Mouse (Mus musculus): ENCODE results near the gene Igsf9. TPM values are rescaled to one million over a fixed set of nuclear protein-coding genes. Genes with fewer than 3 reads are reported as not detected.

The Igsf9 gene
- polyA plus RNA-seq, 1 experiment from 2014 or later: 1.6 TPM

DNA sequence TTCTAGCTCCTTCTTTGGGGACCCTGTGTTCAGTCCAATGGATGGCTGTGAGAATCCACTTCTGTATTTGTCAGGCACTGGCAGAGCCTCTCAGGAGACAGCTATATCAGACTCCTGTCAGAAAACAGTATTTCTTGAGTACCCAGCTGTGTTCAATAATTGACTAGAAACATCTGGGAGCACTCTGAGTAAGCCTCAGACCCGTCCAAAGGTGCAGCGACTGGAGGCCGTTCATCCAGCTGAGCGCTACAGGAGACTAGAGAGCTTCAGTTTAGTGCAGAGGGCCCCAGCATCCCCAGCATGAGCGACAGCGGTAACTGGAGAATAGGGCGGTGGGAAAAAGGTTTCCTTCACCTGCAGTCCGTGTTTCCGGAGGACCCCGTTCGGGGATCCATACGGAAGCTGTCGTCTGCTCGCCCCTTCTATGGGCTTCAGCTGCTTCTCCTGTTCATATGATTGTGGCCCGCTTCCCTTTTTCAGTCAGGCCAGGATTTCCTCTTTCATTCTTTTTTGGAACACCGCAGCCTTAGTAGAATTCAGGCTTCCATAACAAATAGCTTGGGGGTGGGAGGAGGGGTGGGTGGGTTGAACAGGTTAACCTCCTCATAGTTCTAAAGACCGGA lies 30.6 kb upstream of the Igsf9 start:
- Histone ChIP-seq H3K9ac (no peak overlapping the region), H3K27ac (no peak overlapping the region), H3K36me3 (no peaks in the 10 kb centered on the region), H3K27me3 (0 out of 2 replicates have a peak, but pooled peaks cover 2% of the 10 kb centered on the region), H3K4me2 (no peak overlapping the region; the same call in 1 of the 2 replicates), H3K4me1 (replicated peaks) (no peaks in the 10 kb centered on the region), H3K9me3 (replicated peaks) (no peaks in the 10 kb centered on the region), H3K4me3 (replicated peaks) (no peak overlapping the region)
- ATAC-seq (ENCODE audit: low read depth): no peak
- WGBS (ENCODE audit: insufficient replicate concordance): 20% methylated on average over 17 of the region's 17 CpGs
- no peak for DNase-seq

DNA sequence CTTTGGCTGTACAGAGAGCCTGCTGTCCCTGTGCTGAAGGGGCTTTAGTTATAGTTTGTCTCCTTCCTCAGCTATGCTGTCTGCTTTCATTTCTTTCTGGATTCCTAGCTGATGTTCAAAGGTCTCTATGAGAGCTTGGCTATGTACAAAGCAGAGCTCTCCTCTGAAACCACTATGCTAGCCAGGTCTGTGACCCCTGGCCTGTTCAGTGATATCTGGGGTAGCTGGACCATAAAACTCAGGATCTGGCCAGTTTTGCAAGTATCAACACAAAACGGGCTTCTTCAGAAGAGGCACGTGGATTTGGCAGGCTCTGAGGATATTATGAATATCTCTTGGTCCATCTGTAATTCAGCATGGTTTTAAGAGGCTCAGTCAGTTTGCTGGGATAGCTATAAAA lies 28.7 kb upstream of the Igsf9 start:
- 56% methylated on average over 2 of the region's 2 CpGs for WGBS (ENCODE audit: insufficient replicate concordance)
- H3K27ac ChIP-seq: no peak overlapping the region
- no peak overlapping the region for H3K9ac ChIP-seq
- no peak for DNase-seq
- no peaks in the 10 kb centered on the region for H3K9me3 ChIP-seq (replicated peaks)
- H3K36me3 ChIP-seq: no peaks in the 10 kb centered on the region
- H3K27me3 ChIP-seq: 0 out of 2 replicates have a peak, but pooled peaks cover 2% of the 10 kb centered on the region
- no peak for ATAC-seq (ENCODE audit: low read depth)
- H3K4me2 ChIP-seq: no peak overlapping the region
- no peak overlapping the region for H3K4me3 ChIP-seq (replicated peaks)
- H3K4me1 ChIP-seq (replicated peaks): no peaks in the 10 kb centered on the region

DNA sequence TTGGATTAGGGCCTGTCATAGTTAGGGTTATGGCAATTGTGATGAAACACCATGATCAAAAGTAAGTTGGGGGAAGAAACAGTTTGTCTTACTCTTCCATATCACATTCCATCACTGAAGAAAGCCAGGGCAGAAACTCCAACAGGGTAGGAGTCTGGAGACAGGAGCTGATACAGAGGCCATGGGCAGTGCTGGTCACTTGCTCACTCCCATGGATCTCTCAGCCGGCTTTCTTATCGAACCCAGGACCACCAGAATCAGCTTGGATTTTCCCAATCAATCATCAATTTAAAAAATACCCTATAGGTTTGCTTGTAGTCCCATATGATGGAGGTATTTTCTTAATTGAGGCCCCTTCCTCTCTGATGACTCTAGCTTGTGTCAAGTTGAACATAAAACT lies 27.8 kb upstream of the Igsf9 start:
- ATAC-seq (ENCODE audit: low read depth) (no peak), DNase-seq (no peak)
- Histone ChIP-seq H3K4me1 (replicated peaks) (no peaks in the 10 kb centered on the region), H3K27ac (no peak overlapping the region), H3K9me3 (replicated peaks) (no peaks in the 10 kb centered on the region), H3K4me2 (no peak overlapping the region), H3K4me3 (replicated peaks) (no peak overlapping the region), H3K9ac (no peak overlapping the region), H3K27me3 (0 out of 2 replicates have a peak, but pooled peaks cover 2% of the 10 kb centered on the region), H3K36me3 (no peaks in the 10 kb centered on the region)
- WGBS (ENCODE audit: insufficient replicate concordance): 70% methylated on average over 2 of the region's 2 CpGs

DNA sequence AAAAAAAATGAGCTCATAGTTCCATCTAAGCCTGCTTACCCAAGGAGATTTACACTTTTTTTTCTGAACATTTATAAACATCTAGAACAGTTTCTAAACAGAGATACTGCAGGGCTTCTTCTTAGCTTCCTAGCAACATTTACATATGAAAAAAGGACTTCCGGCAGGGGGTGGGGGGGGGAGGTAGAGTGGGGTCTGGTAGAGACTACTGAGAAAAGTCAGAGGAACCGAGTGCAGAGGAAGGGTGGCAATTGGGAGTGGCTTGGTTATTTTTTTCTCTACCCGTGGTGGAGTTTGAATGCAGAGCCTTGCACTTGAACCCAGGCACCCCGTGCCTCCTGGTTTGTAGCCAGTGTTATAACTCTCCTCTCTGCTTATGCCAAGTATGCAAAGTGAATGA lies 26.2 kb upstream of the Igsf9 start:
- DNase-seq (no peak), ATAC-seq (ENCODE audit: low read depth) (no peak)
- no peaks in the 10 kb centered on the region for H3K27me3 ChIP-seq
- H3K36me3 ChIP-seq: no peaks in the 10 kb centered on the region
- no peak overlapping the region for H3K4me2 ChIP-seq
- WGBS (ENCODE audit: insufficient replicate concordance): 11% methylated on average over 4 of the region's 4 CpGs
- H3K4me3 ChIP-seq (replicated peaks): no peak overlapping the region
- H3K9me3 ChIP-seq (replicated peaks): no peaks in the 10 kb centered on the region
- H3K4me1 ChIP-seq (replicated peaks): no peaks in the 10 kb centered on the region
- H3K9ac ChIP-seq: no peak overlapping the region
- no peak overlapping the region for H3K27ac ChIP-seq

DNA sequence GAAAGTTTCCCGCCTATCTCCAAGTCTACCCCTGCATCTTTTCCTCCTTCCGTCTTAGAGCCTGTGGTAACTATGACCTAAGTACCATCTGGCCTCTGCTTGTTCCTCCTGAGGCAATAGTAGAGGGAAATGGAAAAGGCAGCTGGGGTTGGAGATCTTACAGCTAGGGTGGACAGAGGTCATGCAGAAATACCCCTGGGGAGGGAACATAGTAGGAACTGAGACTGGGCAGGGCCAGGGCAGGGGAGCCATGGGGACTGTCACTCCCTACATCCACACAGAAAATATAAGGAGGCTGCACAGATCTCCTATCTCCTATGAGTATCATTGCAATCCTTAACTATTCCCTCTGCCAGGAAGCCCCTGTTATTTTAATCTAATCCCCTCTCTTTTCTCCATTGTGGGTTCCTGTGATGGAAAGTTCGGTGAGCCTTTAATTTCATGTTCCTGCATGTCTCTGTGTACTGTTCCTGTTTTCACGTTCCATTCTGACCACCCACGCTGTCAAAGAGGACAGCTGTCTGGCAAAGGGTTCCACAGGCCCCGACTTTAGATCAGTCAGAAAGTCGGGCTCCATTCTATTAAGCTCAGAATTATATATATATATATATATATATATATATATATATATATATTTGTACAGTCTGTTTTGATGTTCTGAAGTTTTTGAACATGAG lies 25.4 kb upstream of the Igsf9 start:
- H3K4me2 ChIP-seq: no peak overlapping the region
- WGBS (ENCODE audit: insufficient replicate concordance): 37% methylated on average over 7 of the region's 7 CpGs
- H3K36me3 ChIP-seq: no peaks in the 10 kb centered on the region
- DNase-seq: no peak
- no peak overlapping the region for H3K4me3 ChIP-seq (replicated peaks)
- no peak overlapping the region for H3K9ac ChIP-seq
- no peaks in the 10 kb centered on the region for H3K4me1 ChIP-seq (replicated peaks)
- no peaks in the 10 kb centered on the region for H3K27me3 ChIP-seq
- H3K9me3 ChIP-seq (replicated peaks): no peaks in the 10 kb centered on the region
- no peak overlapping the region for H3K27ac ChIP-seq
- 0 out of 2 replicates have a peak, but pooled peaks have one; percentile 29 for ATAC-seq (ENCODE audit: low read depth)

DNA sequence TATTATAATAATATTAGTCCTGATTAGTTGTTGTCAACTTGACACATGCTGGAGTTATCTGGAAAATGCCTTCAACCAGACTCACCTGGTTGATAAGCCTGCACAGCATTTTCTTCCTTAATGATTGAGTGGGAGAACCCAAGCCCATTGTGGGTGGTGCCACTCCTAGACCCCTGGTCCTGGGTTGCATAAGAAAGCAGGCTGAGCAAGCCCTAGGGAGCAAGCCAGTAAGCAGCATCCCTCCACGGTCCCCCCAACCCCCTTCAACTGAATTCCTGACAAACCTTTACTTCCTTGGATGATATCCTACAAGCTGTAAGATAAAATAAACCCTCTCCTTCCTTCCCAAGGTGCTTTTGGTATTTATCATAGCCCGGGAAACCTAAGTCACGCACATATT lies 24.4 kb upstream of the Igsf9 start:
- H3K4me3 ChIP-seq (replicated peaks): no peak overlapping the region
- WGBS (ENCODE audit: insufficient replicate concordance): 78% methylated on average over 3 of the region's 3 CpGs
- no peaks in the 10 kb centered on the region for H3K4me1 ChIP-seq (replicated peaks)
- H3K9ac ChIP-seq: no peak overlapping the region
- H3K36me3 ChIP-seq: no peaks in the 10 kb centered on the region
- ATAC-seq (ENCODE audit: low read depth): no peak
- DNase-seq: no peak
- no peak overlapping the region for H3K4me2 ChIP-seq
- no peak overlapping the region for H3K27ac ChIP-seq
- no peaks in the 10 kb centered on the region for H3K27me3 ChIP-seq
- no peaks in the 10 kb centered on the region for H3K9me3 ChIP-seq (replicated peaks)

DNA sequence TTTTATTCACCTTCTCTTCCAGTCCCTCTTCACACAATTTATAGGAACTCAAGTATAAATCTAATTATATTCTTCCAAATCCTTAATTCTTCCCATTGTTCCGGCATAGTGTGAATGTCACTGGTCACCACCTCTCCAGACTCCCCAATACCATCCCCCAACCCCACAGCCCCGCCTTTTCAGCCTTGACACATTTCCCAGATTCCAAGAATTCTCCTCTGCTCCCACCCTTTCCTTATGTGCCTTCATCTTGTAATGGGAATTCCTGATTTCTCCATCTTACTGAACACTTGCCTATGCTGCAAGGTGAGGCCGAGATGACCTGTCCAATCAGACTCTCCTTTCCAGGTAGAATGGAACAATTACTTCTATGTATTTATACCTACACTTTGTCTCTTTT lies 23.5 kb upstream of the Igsf9 start:
- Histone ChIP-seq H3K9me3 (replicated peaks) (no peaks in the 10 kb centered on the region), H3K27ac (no peak overlapping the region), H3K4me3 (replicated peaks) (no peak overlapping the region), H3K9ac (no peak overlapping the region), H3K4me2 (no peak overlapping the region), H3K27me3 (no peaks in the 10 kb centered on the region), H3K4me1 (replicated peaks) (no peaks in the 10 kb centered on the region), H3K36me3 (no peaks in the 10 kb centered on the region)
- ATAC-seq (ENCODE audit: low read depth): no peak
- WGBS (ENCODE audit: insufficient replicate concordance): 71% methylated on average over 3 of the region's 3 CpGs
- no peak for DNase-seq

DNA sequence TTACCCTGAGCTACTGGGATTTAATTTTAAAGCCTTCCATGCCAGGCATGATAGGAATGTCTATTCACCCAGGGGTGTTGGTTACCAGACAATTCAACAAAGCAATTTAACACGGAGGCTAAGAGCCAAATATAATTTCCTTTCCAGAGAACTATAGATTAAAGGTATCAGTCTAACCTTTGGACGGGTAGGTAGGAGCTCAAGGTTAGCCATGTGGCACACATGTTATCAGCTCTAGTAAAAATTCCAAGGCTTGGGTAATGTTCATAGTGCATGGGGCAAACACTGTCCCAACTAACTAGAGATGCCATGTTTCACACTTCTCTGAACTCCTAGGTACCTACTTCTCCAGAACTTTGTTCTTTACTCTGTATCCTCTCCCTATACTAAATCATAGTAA lies 20.0 kb upstream of the Igsf9 start:
- DNase-seq (no peak), ATAC-seq (ENCODE audit: low read depth) (no peak)
- no peaks in the 10 kb centered on the region for H3K9me3 ChIP-seq (replicated peaks)
- no peaks in the 10 kb centered on the region; the same call in 1 of the 2 replicates for H3K4me1 ChIP-seq (replicated peaks)
- no peaks in the 10 kb centered on the region for H3K36me3 ChIP-seq
- no peak overlapping the region for H3K9ac ChIP-seq
- H3K27me3 ChIP-seq: no peaks in the 10 kb centered on the region
- H3K27ac ChIP-seq: no peak overlapping the region
- H3K4me2 ChIP-seq: no peak overlapping the region
- 48% methylated on average over 2 of the region's 2 CpGs for WGBS (ENCODE audit: insufficient replicate concordance)
- H3K4me3 ChIP-seq (replicated peaks): no peak overlapping the region

DNA sequence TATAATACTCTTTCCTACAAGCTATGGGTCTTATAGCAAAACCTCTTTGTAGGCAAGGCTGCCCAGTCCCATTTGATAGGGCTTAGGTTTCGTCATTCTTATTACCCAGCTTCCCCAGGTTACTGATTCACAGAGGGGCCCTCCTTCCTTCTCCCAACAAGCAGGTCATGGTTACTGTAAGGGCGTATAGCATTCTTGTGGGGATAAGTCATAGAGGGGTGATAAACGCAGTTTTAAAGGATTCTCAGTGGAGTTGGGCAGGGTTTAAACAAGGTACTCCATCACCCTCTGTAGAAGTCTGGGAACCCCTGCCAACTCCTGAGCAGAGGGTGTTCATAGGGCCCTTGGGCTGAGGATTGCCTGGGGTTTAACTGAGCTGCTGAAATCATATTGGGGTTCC lies 19.1 kb upstream of the Igsf9 start:
- Histone ChIP-seq H3K4me1 (replicated peaks) (no peaks in the 10 kb centered on the region; the same call in 1 of the 2 replicates), H3K4me2 (no peak overlapping the region), H3K36me3 (no peaks in the 10 kb centered on the region), H3K27ac (no peak overlapping the region), H3K9me3 (replicated peaks) (no peaks in the 10 kb centered on the region), H3K4me3 (replicated peaks) (no peak overlapping the region), H3K27me3 (no peaks in the 10 kb centered on the region), H3K9ac (no peak overlapping the region)
- 62% methylated on average over 3 of the region's 3 CpGs for WGBS (ENCODE audit: insufficient replicate concordance)
- DNase-seq: no peak
- ATAC-seq (ENCODE audit: low read depth): no peak

DNA sequence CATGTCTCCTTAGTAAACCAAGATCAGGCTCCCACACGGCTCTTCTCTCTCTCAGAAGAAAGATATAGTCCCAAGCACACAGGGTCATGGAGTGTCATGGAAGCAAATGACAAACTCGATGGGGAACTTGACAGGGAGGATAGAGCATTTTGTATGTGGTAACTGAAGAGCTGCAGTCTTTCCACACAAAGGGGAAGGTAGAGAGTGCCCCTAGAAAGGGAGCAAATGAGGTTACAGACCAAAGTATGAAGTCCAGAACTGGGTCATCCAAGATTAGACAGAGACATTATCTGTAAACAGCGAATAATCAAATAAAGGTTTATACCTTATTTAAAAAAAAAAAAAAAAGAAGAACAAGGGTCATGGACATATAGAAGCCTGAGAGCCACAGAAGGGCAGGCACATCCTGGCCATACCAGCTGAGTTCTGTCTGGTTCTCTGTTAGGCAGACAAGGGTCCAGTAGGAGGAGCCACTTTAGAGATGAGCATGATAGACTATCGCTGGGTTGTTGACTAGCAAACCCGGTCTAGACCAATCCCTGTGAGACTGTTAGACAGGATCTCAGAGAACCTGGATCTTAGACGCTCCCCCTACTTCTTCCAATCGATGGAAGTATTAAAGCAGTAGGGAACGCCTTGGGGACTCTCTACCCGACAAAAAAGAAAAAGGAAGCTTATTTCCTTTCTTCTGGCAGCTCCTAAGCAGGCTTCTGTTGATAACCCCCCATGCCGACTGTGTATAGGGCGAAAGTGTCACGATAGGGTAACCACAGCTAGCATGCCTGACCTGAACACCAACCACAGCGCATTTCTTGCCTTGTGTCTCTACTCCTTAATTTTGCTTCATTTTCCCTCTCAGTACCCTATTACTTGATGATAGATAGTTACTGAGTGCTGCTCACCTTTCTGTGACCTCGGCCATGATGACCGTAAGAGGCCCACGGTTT lies 17.9 kb upstream of the Igsf9 start:
- H3K4me3 ChIP-seq (replicated peaks): no peak overlapping the region
- H3K27ac ChIP-seq: no peak overlapping the region
- WGBS (ENCODE audit: insufficient replicate concordance): 24% methylated on average over 16 of the region's 16 CpGs
- H3K4me2 ChIP-seq: no peak overlapping the region
- H3K9me3 ChIP-seq (replicated peaks): no peaks in the 10 kb centered on the region
- H3K9ac ChIP-seq: no peak overlapping the region
- DNase-seq (no peak), ATAC-seq (ENCODE audit: low read depth) (no peak)
- no peaks in the 10 kb centered on the region; the same call in 1 of the 2 replicates for H3K4me1 ChIP-seq (replicated peaks)
- H3K36me3 ChIP-seq: no peaks in the 10 kb centered on the region
- H3K27me3 ChIP-seq: no peaks in the 10 kb centered on the region

DNA sequence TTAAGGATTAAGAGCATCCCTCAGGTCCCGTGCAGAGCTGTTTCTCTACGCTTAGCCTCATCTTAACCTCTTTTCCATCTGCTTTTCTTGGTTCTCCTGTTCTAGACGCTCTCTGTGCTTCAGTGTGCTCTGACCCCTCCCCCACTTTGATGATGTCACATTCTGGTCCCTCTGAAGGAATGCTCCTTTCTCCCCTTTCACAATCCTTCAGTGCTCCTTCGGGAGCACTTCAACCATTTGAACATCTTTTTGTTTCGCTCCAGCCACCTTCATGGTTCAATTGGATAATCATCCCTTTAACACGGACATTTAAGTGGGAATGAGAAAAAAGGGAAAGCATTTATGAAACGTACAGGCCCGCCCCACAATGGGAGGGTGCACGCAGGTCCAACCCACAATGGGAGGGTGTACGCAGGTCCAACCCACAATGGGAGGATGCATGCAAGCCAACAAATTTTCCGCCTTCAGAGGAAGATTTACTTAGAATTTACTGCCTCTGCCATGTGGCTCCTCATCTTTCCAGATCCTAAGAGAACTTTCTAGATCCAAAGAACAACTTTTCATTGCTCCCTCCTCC lies 13.2 kb upstream of the Igsf9 start:
- DNase-seq (no peak), ATAC-seq (ENCODE audit: low read depth) (no peak)
- no peak overlapping the region for H3K4me2 ChIP-seq
- H3K9me3 ChIP-seq (replicated peaks): no peaks in the 10 kb centered on the region
- H3K27me3 ChIP-seq: no peaks in the 10 kb centered on the region
- H3K9ac ChIP-seq: no peak overlapping the region
- H3K27ac ChIP-seq: no peak overlapping the region
- no peak overlapping the region for H3K4me3 ChIP-seq (replicated peaks)
- no peaks in the 10 kb centered on the region for H3K36me3 ChIP-seq
- peaks cover 4% of the 10 kb centered on the region; the same call in 1 of the 2 replicates for H3K4me1 ChIP-seq (replicated peaks)
- 67% methylated on average over 11 of the region's 11 CpGs for WGBS (ENCODE audit: insufficient replicate concordance)
